Mouse (Mus musculus) layer of hippocampus, adult 9-10 months (tissue): ENCODE data around the gene Aldh4a1.
A peak's percentile ranks its signal among the peaks of the same experiment; 100 is the strongest.

Source experiments
- DNase-seq: peaks from one replicate; pipeline ENCODE4 v3.0.0; 2022; ENCODE audit warnings: low spot score

Gene Aldh4a1

DNA sequence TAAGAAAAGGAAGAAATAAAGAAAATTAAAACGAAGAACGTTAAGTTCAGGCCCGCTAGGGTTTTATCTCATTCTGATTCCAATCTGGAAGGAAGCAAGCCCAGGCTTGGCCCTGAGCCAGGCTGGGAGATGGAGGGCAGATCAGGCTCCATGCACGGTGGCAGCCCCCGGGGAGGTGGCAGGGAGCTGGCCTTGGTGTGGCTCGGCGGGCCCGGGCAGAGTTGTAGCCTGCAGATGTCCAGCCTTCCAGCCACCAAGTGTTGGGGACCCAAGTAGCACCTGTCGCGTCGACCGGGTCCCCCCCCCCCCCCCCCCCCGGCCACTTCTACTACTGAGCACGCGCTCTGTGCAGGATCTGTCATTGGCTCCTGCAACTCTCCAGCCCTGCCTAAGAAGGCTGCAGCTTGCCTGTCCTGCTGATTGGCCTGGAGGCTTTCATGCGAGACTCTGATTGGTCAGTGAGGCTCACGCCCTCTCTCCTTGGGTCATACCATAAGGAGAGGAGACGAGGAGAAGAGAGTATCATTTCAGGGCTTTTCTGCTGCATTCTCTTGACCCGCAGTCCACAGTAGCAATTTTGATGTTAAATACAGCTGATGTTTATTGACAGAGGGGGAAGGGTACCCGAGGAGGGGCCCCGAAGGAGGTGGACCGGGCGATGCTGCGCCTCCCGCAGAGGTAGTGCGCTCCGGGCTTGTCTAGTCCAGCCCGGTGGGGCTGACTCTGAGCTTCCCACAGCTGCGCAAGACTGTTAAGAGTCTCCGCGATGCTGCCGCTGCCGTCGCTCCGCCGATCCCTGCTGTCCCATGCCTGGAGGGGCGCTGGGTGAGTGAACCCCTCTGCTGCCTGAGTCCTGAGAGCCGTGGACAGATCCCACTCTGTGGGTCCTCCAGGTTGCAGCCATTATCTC, at the start of gene Aldh4a1:
Gene Aldh4a1 (plus strand): TSS at position 494 of the 910 bp plus-strand sequence.
- peak; percentile 93 for DNase-seq

DNA sequence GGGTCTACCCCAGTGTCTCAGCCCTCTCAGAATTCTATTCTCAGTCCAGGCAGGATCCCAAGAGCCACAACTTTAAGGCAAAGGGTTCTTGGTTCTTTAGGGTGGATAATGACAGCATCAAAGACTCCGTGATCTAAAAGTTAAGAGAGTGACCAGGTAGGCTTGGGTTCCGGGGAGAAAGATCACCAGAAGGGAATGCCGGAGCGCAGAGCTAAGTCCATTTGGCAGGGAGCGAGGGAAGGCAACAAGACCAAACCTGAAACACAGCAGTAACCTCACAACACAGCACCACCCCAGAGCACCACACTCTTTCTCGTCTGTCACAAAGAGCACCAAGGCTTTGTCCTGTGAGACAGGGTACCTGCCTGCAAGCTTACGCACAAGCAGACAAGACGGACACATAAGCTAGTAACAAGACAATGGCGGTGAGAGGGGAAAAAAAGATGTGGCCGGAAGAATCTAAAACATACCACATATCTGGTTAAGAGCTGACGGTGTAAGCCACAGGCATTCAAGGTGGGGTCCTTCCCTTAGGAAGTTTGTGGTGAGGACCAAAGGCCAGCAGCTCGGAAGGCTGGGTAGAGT, 49.6 kb upstream of the Aldh4a1 start:
- no peak for DNase-seq

DNA sequence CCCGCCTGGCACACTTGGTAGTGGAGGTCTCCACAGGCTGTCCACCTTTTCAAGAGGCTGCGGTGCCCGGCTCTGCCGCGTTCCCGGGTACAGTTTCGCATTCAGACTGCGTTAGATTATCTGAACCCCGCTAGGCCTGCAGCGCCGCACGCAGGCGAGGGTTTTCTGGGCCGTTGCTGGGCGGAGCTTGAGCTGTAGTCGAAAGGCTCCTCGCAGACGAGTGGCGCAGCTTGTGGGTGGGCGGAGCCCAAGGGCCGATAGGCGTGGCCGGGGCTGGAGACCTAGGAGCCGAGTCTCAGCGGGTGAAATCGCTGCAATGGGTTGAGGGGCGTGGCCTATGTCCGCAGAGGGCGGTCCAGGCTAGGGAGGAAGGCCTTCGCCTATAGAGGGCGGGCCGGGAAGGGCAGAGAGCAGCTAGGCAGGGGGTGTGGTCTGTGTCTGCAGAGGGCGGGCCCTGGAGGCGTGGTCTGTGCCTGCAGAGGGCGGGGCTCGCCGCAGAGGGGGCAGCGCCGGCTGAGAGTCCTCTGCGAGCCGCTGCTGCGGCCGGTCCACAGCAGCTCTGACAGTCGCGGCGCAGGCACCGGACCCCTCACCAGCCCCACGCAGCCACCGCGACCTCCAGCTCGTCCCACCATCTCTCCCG, 48.4 kb upstream of the Aldh4a1 start:
- peak; percentile 94 for DNase-seq

DNA sequence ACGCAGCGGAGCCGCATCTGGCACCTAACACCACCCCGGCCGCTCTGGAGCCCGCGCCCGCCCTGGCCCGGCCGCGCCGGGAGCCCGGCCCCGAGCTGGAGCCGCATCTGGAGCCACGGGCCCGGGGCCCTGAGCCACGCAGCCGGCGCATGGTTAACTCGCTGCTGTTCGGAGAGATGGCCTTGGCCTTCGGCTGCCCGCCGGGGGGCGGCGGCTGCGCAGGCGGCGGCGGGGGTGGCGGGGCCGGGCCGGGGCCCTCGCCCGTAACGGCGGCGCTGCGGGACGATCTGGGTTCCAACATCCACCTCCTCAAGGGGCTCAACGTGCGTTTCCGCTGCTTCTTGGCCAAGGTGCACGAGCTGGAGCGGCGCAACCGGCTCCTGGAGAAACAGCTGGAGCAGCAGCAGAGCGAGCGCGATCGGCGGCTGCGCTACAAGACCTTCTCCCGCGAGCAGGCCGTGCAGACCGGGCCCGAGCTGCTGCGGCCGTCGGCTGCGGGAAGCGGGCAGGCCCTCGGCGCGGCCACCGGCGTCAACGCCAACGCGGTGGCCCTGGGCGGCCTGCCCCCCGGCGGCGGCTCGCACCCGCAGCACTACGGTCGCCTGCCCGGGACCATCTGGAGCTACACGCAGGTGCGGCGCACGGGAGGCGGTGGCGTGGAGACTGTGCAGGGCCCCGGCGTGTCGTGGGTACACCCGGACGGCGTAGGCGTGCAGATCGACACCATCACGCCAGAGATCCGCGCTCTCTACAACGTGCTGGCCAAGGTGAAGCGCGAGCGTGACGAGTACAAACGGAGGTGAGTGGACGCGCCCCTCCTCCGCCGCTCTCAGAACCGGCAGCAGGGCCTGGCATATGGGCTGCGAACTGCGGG, 47.6 kb upstream of the Aldh4a1 start:
- DNase-seq, result no peak

DNA sequence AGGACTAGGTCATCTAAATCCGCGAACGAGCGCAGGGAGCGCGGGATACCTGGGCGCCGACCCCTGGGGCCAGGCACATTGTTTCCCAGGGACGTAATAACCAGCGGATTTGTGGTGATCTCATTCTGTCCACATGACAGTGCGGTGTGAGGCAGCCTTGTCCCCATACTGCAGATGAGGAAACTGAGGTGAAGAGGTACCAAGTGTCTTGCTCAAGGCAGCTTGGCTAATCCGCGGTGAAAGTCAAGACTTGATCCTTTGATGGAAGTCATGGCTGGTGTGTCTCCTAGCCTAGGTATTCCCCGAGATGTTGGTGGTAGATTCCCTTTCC, 47.0 kb upstream of the Aldh4a1 start:
- no peak for DNase-seq

DNA sequence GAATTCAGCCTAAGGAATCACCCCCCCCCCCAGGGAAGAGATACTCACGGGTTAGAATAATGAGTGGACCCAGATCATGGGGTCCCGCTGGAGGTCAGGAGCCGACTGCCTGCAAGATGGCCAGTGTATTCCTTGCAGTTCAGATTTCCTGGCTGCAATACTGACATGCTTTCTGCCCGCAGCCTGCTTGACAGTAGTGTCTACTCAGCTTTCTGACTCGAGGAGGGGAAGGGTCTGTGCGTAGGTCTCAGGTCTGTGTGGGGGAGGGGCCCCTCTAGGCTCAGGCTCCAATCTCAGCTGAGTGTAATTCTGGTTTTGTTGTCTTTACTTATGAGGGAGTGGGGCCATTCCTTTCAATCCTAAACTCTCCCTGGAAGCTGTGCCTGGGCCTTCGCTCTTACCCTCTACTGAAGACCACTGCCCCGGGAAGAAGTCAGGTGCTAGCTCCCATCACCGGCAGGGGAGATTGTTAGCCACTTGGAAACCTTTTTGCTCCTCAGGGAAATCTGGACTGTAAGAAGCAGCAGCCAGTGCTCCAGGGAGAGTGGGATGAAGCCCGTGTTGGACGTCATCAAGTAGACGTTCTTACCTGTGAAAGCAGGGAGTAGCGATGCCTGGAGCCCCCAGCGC, 46.3 kb upstream of the Aldh4a1 start:
- DNase-seq, result no peak

DNA sequence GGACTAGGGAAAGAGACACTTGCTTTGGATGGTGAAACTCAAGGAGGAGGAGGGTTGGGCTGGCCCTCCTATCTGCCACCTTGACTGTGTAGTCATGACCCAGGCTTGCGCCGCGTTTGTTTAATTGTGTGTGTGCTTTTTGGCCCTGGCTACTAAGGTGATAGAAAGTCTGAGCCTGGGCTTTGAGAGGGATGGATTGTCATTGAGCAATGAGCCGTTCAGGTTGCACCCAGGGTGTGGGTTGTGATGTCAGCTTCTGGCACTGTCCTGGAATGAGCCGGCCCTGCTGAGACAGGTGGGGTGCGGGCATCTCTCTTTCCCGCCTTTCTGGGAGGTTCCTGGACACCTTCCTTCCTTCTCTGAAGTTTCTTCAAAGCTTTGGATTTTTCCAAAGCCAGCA, 45.7 kb upstream of the Aldh4a1 start:
- no peak for DNase-seq

DNA sequence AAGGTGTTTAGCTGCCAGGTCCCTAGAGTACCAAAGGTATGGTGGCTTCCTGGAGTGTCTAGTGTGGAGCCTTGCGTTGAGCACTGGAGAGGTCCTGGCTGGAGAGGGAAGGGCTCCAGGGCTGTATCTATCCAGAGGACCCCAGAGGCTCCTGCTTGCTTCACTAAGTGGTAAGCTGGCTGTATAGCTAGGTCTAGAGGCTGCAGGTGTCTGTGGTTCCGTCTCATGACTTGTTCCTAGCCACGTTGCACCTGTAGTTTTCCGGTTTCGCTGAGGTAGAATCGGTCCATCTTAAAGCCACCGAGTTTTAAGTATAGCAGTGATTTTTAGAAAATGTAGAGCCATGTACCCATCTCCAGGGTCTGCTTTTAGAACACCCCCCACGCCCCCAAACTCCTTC, 44.3 kb upstream of the Aldh4a1 start:
- DNase-seq, result no peak

DNA sequence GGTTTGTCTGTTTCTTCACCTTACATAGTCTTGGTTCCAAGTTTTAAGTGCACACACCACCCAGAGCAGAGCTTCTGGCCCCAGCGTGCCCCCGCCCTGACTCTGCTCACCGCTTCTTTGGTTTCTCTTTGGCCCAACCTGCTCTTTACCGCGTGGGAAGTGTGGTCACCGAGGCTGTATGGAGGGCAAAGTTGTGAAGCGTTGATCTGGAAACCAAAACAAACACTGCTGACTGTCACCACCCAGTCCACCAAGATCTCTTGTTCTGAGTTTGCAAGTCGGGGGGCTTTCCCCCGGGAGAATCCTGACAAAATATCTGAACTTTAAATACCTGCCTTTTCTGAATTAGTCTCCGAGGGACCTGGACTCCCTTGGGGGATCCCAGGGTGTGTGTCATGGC, 43.7 kb upstream of the Aldh4a1 start:
- no peak for DNase-seq

DNA sequence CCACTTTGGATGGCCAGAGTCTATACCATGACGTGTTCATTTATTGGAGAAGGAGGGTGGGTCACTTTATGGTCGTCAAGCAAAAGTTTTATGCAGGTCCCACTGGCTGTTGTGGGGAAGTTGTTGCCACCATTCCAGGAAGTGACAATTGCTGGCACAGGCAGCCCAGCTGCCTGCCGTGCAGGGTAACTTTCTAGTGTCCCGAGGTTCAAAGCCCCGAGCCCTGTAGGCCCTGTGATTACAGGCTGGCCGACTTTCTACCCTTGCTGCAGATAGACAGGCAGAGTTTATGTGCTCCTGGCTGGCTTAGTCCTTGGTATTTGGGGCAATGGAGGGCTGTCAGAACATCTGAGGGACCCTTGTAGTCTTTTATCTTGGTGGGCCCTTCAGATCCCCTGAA, 43.2 kb upstream of the Aldh4a1 start:
- no peak for DNase-seq

DNA sequence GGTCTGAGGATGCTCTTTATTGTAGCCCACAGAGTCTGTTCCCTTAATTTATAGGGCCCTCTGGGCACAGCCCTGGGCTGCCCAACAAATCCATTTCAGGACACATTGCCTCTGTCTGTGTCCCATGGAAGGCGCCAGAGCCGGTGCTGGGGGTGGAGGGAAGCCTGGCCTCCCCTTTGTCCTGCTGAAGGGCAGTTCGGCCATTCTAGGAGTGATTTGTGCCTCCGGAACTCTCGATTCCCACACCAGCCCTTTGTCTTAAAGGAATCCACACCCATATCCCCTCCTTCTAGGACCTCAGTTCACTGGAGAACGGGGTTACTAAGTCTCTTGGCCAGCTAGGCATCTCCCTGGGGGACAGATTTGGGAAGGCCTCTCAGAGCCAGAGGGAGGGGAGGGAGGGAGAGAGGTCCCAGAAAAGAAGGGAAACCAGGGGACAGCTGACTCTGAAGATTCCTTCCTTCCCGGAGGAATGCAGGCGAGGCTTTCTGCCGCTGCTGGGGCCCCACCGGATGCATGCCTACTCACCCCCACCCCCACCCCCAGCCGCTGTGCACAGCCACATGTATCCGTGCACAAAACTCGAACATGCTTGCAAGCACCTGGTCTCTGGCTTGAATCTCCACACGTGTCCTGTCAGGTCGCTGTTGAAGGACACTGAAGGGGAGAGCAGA, 41.9 kb upstream of the Aldh4a1 start:
- DNase-seq, result no peak

DNA sequence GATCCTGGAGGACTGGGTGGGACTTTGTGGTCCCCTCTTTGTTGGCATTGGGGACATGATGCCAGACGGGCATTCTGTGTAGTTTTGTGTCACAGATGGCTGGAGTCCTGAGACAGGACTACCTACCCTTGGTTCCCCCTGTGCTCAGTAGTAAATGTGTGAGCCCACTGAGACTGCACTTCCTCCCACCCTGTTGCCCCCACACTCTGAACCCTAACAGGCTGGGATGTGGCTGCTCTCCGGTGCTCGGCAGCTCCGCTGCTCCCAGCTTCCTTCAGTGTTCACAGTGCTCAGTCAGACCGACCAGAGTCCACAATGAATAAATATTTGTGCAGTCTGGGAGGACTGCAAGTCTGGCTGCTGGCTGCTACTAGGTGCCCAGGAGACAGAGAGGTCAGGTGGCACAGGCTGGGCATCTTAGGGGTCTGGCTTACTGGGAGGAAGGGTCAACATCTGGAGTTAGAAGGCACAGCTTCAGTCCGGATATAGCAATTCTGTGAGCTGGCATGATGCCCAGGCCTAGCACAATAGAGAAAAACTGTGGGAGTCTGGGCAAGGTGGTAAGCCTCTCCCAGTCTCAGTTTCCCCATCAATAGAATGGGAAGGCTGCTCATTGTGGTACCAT, 41.1 kb upstream of the Aldh4a1 start:
- DNase-seq, result no peak

DNA sequence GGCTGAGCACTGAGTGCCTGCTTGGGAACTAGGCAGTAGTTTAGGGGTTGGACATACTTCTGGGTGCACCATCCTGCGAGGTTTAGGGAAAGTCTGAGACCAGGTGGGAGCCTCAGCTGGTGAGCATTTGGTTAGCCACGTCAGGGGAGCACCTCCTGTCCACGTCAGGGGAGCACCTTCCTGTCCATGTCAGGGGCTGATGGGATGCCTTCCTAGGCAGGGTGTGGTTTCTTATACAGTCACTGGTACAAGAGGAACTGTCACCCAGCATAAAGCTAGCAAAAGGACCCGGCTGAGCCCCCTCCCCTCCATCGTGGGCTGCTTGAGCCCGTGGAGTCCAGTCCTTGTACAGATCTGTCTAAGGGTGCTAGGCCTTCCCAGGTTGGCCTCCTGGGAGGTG, 40.3 kb upstream of the Aldh4a1 start:
- no peak for DNase-seq

DNA sequence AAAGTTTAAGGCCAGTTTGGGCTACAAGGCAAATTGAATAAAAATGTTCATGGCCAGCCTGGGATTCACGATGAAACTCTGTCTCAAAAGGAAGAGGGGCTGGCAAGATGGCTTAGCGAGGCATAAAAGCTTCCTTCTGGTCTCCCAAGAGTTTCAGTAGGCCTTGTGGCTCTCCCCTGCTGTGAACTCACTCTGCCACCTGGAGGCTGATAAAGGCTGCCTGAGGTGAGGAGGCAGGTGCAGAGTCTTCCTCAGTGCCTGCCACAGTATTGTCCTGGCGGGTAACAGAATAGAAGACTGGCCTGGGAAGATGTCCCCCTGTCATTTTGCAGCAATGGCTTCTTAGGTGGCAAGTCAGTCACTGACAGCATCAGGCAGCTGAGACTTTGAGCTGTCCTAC, 39.8 kb upstream of the Aldh4a1 start:
- no peak for DNase-seq

DNA sequence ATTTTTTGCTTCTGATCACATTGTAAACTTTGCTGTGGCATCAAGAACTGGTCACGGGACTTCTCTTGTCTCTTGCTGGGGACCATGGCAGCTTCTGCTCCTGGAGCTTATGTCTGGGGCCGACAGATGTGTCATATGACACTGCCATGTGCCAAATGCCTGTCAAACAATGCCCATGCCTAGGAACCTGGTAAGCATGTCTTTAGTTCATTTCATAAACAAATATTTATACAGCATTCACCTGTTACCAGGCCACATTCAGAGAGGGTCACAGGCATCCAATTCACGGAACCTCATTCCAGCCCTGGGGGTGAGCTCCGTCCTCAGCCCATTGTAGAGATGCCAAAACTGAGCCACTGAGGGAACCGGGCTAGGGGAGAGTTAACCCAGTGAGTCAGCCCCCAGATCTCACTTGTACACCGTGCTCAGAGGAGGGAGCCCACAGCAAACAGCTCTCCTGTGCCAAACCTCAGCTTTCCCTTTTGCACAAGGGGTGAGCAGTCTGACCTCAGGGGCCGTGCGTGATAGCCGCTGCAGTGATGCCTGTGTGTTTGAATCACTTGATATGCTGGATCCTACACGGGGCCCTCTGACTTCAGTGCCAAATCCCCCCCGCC, 38.9 kb upstream of the Aldh4a1 start:
- DNase-seq, result no peak

DNA sequence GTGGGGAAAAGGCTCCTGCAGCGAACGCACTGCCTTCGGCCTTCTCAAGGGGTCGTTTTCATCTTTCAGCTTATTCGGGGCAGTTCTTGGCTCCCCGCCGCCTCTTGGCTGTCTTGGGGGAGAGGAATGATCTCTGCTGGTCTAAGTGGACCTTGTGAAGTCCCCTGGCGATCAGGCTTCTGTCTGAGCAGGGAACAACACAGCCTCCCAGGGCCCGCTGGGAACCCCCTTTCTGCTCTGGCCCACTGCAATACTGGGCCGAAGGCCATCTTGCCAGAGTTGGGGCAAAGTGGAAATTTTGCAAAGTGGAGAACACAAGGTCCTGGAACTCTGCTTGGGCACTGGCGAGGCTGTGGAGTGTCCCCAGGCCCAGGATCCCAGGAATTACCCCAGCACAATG, 38.0 kb upstream of the Aldh4a1 start:
- DNase-seq, result no peak

DNA sequence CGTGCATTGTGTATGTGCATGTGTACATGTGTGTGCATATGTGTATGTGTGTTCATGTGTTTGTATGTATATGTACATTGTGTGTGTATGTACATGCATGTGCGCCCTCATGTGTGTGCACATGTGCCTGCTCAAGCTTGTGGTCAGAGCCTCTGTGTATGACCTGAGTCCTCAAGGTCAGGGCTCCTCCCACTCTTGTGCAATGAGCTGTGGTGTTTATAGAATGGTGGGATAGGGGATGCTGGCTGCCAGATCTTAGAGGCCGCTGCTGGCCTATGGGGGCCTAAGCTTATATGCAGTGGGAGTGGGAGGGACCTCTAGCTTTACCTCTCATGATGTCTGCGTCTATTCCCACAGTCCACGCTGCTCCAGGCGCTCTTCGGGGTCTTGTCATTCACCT, 37.0 kb upstream of the Aldh4a1 start:
- DNase-seq, result no peak

DNA sequence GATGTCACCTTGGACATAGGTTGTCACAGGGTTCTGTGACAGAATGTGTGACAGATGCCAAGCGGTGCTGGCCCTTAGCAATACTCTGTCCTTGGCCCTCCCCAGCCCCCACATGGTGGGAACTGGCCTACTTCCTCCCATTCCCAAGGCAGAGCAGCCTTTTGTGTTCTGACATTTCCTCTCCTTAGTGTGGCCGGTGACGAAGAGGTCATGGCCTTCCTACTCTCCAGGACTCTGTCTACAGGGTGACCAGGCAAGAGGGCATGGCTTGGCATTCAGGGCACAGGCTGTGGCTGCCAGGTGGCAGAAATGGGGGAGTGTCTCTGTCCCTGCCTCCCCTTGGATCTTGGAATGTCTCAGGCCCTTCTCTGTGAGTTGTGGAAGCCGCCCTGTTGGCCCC, 35.3 kb upstream of the Aldh4a1 start:
- DNase-seq, result no peak

DNA sequence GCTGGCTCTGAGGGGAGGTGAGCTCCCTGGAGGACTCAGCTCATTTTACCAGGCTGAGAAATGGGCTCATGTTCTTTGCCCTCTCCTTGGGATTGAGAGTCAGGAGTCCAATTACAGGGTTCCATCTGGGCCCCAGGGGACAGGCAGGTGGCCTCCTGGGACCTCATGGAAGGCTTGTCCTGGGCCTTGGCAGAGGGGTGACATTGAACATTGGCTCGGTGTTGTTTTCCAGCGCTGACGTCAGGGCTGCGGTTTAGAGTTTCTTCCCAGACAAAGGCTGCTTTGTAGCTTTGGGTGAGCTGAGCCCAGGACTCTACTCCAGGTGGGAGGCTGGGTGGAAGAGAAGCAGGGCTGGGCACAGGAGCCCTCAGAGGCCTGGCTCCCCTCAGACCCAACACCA, 34.9 kb upstream of the Aldh4a1 start:
- no peak for DNase-seq

DNA sequence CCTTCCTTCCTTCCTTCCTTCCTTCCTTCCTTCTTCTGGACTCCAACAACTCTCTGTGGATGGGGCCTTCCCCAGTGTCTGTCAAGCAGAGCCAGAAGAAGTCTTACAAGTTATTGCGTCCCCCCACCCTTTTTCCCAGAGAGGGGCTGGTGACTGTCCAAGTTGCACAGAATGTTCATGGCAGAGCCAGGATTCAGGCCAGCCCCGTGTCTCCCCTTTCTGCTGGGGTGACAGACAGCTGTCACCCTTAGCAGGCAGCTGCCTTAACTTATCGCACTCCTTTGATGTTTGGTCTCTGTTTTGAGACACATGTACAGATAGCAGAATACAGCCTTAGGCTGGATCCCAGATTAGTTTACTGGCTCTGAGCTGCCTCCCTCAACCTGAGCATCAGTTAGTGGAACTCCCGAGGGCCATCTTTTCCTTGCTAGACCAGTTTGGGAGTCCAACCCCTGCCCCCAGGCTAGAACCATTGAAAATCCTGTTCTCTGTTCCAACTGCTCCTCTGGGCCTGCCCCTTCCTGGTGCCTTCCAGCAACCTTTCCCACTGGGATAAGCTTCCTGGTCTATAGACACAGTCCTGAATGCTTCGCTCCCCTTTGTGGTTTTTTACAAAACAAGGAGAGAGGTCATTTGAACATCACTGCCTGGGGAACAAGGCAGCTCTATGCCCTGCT, 33.2 kb upstream of the Aldh4a1 start:
- DNase-seq, result no peak
